ENCODE assay signal across 10 mouse cellular contexts in genomic region chr12:29368820-29369175, GRCm38 (mm10).
A peak's percentile ranks its signal among the peaks of the same experiment; 100 is the strongest.
DNase-seq lines count a peak whose midpoint lies in the region; ATAC-seq and TF ChIP-seq lines count a peak whose summit lies in the region.
"Had no signal": no experiment of that assay in that cellular context is flagged by ENCODE, and none has a peak within 500 bp of the region (broad histone marks: within the 10 kb centered on the region; RNA-seq: fewer than 3 reads in every experiment).

No protein-coding gene starts in this region.

- 35% methylated on average over 5 of the region's 5 CpGs for WGBS in limb, embryonic 10.5 days
- 32% methylated on average over 5 of the region's 5 CpGs for WGBS in stomach, postnatal 0 days

- H3K4me1 ChIP-seq in limb, embryonic 10.5 days, result peaks cover 13% of the 10 kb centered on the region
- no peaks in the 10 kb centered on the region for H3K4me1 ChIP-seq in stomach, postnatal 0 days (replicated peaks; ENCODE audit: control insufficient read depth, insufficient read depth)

- peak overlapping the region; percentile 68 for H3K4me3 ChIP-seq in gastrocnemius, adult 2 months
- peak overlapping the region; percentile 33 for H3K4me3 ChIP-seq in limb, embryonic 10.5 days
- H3K4me3 ChIP-seq in stomach, postnatal 0 days (ENCODE audit: low read depth, low read length), result peak overlapping the region; percentile 10; the same call in 1 of the 2 replicates

- TF ChIP-seq CTCF in gastrocnemius, adult 2 months (IDR thresholded peaks at IDR 0.05), result no peak
- no peak for TF ChIP-seq CTCF in stomach, postnatal 0 days (IDR thresholded peaks at IDR 0.05; ENCODE audit: low read depth)

- intact Hi-C loops in gastrocnemius, adult 2 months (cut with DNase I), result no loop called here
- intact Hi-C loops in gastrocnemius, postnatal 14 days (cut with DNase I; ENCODE audit: low total_unique reads), result no loop called here

- peak overlapping the region; percentile 39 for H3K4me2 ChIP-seq in stomach, postnatal 0 days (replicated peaks; ENCODE audit: low read depth)

- no peaks in the 10 kb centered on the region for H3K9me3 ChIP-seq in limb, embryonic 10.5 days (replicated peaks)
- H3K9me3 ChIP-seq in stomach, postnatal 0 days (ENCODE audit: control insufficient read depth, low read length), result no peaks in the 10 kb centered on the region

- TF ChIP-seq EP300 in stomach, postnatal 0 days (optimal IDR thresholded peaks at IDR 0.05), result no peak

- H3K9ac ChIP-seq in stomach, postnatal 0 days (ENCODE audit: low read length), result no peak overlapping the region

- no peak overlapping the region for H3K27ac ChIP-seq in gastrocnemius, adult 2 months
- no peak overlapping the region for H3K27ac ChIP-seq in limb, embryonic 10.5 days
- H3K27ac ChIP-seq in stomach, postnatal 0 days (replicated peaks), result no peak overlapping the region

- no peaks in the 10 kb centered on the region for H3K27me3 ChIP-seq in limb, embryonic 10.5 days (ENCODE audit: low read depth, poor library complexity, severe bottlenecking)
- no peaks in the 10 kb centered on the region for H3K27me3 ChIP-seq in stomach, postnatal 0 days (ENCODE audit: control insufficient read depth, insufficient read depth, low read length)
- H3K27me3 ChIP-seq: CH12.LX had no signal

- no peak for ATAC-seq in stomach, postnatal 0 days (ENCODE audit: low FRiP score, low TSS enrichment)
- ATAC-seq in granulocyte monocyte progenitor cell, adult 5-6 weeks (replicated peaks; ENCODE audit: poor library complexity, severe bottlenecking), result no peak

- DNase-seq in gastrocnemius, adult 2 months, result no peak
- no peak for DNase-seq in gastrocnemius, postnatal 14 days
- peak; percentile 57 for DNase-seq in retina, embryonic 14.5 days (ENCODE audit: low spot score)
- DNase-seq in retina, postnatal 1 day, result no peak
- DNase-seq in limb, embryonic 10.5 days (ENCODE audit: low spot score), result no peak
- no peak for DNase-seq in stomach, postnatal 0 days (ENCODE audit: low spot score)
- DNase-seq in kidney, postnatal 14 days, result no peak
- DNase-seq: thymus, adult 2 months had no signal

- no peaks in the 10 kb centered on the region for H3K36me3 ChIP-seq in limb, embryonic 10.5 days
- H3K36me3 ChIP-seq in stomach, postnatal 0 days (ENCODE audit: control insufficient read depth, insufficient read depth, low read length), result no peaks in the 10 kb centered on the region

Comparison
In these comparisons a context has a peak if more than half of its experiments do, and no peak if none do; other contexts are left out.
1. H3K4me3 ChIP-seq: peak in every context shown above with its lines; median percentile 68 in gastrocnemius, adult 2 months; 33 in limb, embryonic 10.5 days; 10 in stomach, postnatal 0 days.